Mouse (Mus musculus): ENCODE data around the gene Myh6.

GRCm38 (mm10) chr14:54924641-54925348 is 41.9 kb downstream of the Myh6 start:
- TF ChIP-seq CTCF (IDR thresholded peaks at IDR 0.05; ENCODE audit: extremely low read depth, insufficient read length, insufficient replicate concordance, low read depth, low read length) (no peak), POLR2A (IDR thresholded peaks at IDR 0.05; ENCODE audit: low read depth, low read length) (no peak)

Data from small intestine, adult 2 months (tissue).